Mouse (Mus musculus) limb, embryonic 14.5 days (tissue): ENCODE data around the gene Gal3st1. TPM values are rescaled to one million over a fixed set of nuclear protein-coding genes. Genes with fewer than 3 reads are reported as not detected.

Experiments used
- ATAC-seq: fragments of 200-750 bp; cut with Nextera tagmentation; 2 replicates; pipeline ENCODE4 v1.8.0; 2017; ENCODE audit warnings: low read depth, moderate number of reproducible peaks, moderate TSS enrichment; ENCODE audit not compliant: low FRiP score
- DNase-seq: peaks from one replicate; pipeline ENCODE4 v3.0.0-alpha.2; 2015; ENCODE audit warnings: low spot score
- H3K27ac ChIP-seq: fragments of 300-500 bp; sonication (generic); replicated peaks from 2 replicates; pipeline ENCODE4 v1.5.1; 2014; ENCODE audit warnings: low read depth, mild to moderate bottlenecking, low read length, moderate library complexity, mixed read lengths
- H3K27me3 ChIP-seq: fragments of 300-500 bp; sonication (generic); 2 replicates; pipeline ENCODE4 v1.6.1; 2014; ENCODE audit warnings: low read length, mixed read lengths; ENCODE audit not compliant: control insufficient read depth, insufficient read depth
- H3K36me3 ChIP-seq: fragments of 300-500 bp; sonication (generic); 2 replicates; pipeline ENCODE4 v1.6.1; 2014; ENCODE audit warnings: mild to moderate bottlenecking, low read length, moderate library complexity, mixed read lengths; ENCODE audit not compliant: control insufficient read depth, insufficient read depth
- H3K4me1 ChIP-seq: fragments of 300-500 bp; sonication (generic); 2 replicates; pipeline ENCODE4 v1.6.1; 2014; ENCODE audit warnings: antibody characterized with exemption, low read length, mixed read lengths; ENCODE audit not compliant: control insufficient read depth, insufficient read depth
- H3K4me2 ChIP-seq: fragments of 300-500 bp; sonication (generic); replicated peaks from 2 replicates; pipeline ENCODE4 v1.6.1; 2014; ENCODE audit warnings: low read depth, mild to moderate bottlenecking, low read length, moderate library complexity; ENCODE audit not compliant: severe bottlenecking
- H3K4me3 ChIP-seq: fragments of 300-500 bp; sonication (generic); replicated peaks from 2 replicates; pipeline ENCODE4 v1.5.1; 2014; ENCODE audit warnings: low read length
- H3K9ac ChIP-seq: fragments of 300-500 bp; sonication (generic); 2 replicates; pipeline ENCODE4 v1.6.1; 2014; ENCODE audit warnings: mild to moderate bottlenecking, low read depth, low read length, moderate library complexity; ENCODE audit not compliant: severe bottlenecking
- H3K9me3 ChIP-seq: fragments of 300-500 bp; sonication (generic); 2 replicates; pipeline ENCODE4 v1.6.1; 2016; ENCODE audit warnings: low read length; ENCODE audit not compliant: control insufficient read depth
- POLR2A ChIP-seq: fragments of 200-500 bp; IDR thresholded peaks from 2 replicates; pipeline ENCODE4 v1.8.0; 2012; ENCODE audit warnings: inconsistent platforms, mild to moderate bottlenecking, moderate library complexity, borderline replicate concordance; ENCODE audit not compliant: insufficient read depth, insufficient read length; ENCODE audit errors: extremely low read depth
- WGBS: fragments of 180-500 bp; shearing (Covaris S2); extraction: QIAGEN DNeasy Blood & Tissue Kit; methylation state at CpG from one replicate; pipeline ENCODE4 v1.1.7; 2014; 5-methylcytosine and 5-hydroxymethylcytosine counted together
- polyA plus RNA-seq, 2 experiments: library from polyadenylated mRNA; depleted of rRNA in 1 of 2; stranded (reverse) in 1 of 2; unstranded in 1 of 2; fragments of >200 nt; fragmentation: Nextera tagmentation in 1 of 2; extraction: Ambion mirVana in 1 of 2; gene quantifications; 2 replicates each; pipeline versions ENCODE4 v1.2.1 to v1.2.3; 2012 to 2014

Gene Gal3st1
- polyA plus RNA-seq, 2 experiments, result 3.1 to 5.9 TPM

- WGBS, result 86% methylated on average over 4 of the region's 4 CpGs
- no peak overlapping the region for H3K4me2 ChIP-seq
- DNase-seq (no peak), ATAC-seq (no peak)
- no peak overlapping the region for H3K9ac ChIP-seq
- H3K9me3 ChIP-seq, result no peaks in the 10 kb centered on the region
- H3K36me3 ChIP-seq, result no peaks in the 10 kb centered on the region
- no peak for TF ChIP-seq POLR2A
- no peak overlapping the region for H3K27ac ChIP-seq
- H3K4me3 ChIP-seq, result no peak overlapping the region
- H3K4me1 ChIP-seq, result no peaks in the 10 kb centered on the region
- H3K27me3 ChIP-seq, result no peaks in the 10 kb centered on the region
Observed at GRCm38 (mm10) chr11:4034169-4034568, 50.7 kb downstream of the Gal3st1 start.

GRCm38 (mm10) chr11:4035116-4035892, 51.9 kb downstream of the Gal3st1 start:
- Histone ChIP-seq H3K27ac (no peak overlapping the region), H3K9ac (no peak overlapping the region), H3K27me3 (no peaks in the 10 kb centered on the region), H3K4me1 (no peaks in the 10 kb centered on the region), H3K4me2 (no peak overlapping the region), H3K36me3 (no peaks in the 10 kb centered on the region), H3K9me3 (no peaks in the 10 kb centered on the region), H3K4me3 (no peak overlapping the region)
- TF ChIP-seq POLR2A, result no peak
- ATAC-seq, result no peak
- DNase-seq, result no peak
- WGBS, result 58% methylated on average over 18 of the region's 18 CpGs

GRCm38 (mm10) chr11:4035916-4036315, 52.5 kb downstream of the Gal3st1 start:
- no peak for DNase-seq
- H3K4me2 ChIP-seq, result no peak overlapping the region
- no peak for ATAC-seq
- no peak for TF ChIP-seq POLR2A
- H3K9ac ChIP-seq, result no peak overlapping the region
- H3K4me1 ChIP-seq, result no peaks in the 10 kb centered on the region
- 84% methylated on average over 6 of the region's 6 CpGs for WGBS
- H3K27ac ChIP-seq, result no peak overlapping the region
- no peaks in the 10 kb centered on the region for H3K27me3 ChIP-seq
- H3K4me3 ChIP-seq, result no peak overlapping the region
- no peaks in the 10 kb centered on the region for H3K9me3 ChIP-seq
- no peaks in the 10 kb centered on the region for H3K36me3 ChIP-seq

- Histone ChIP-seq H3K9me3 (no peaks in the 10 kb centered on the region), H3K4me1 (no peaks in the 10 kb centered on the region), H3K27ac (no peak overlapping the region), H3K36me3 (no peaks in the 10 kb centered on the region), H3K27me3 (no peaks in the 10 kb centered on the region), H3K4me2 (no peak overlapping the region), H3K9ac (no peak overlapping the region), H3K4me3 (no peak overlapping the region)
- no peak for TF ChIP-seq POLR2A
- no peak for ATAC-seq
- DNase-seq, result no peak
- 67% methylated on average over 9 of the region's 9 CpGs for WGBS
Observed at GRCm38 (mm10) chr11:4036365-4037084, 53.1 kb downstream of the Gal3st1 start.

GRCm38 (mm10) chr11:4039951-4040350, 56.5 kb downstream of the Gal3st1 start:
- H3K4me1 ChIP-seq, result no peaks in the 10 kb centered on the region
- ATAC-seq, result no peak
- 94% methylated on average over 4 of the region's 4 CpGs for WGBS
- no peak overlapping the region for H3K4me2 ChIP-seq
- TF ChIP-seq POLR2A, result no peak
- H3K4me3 ChIP-seq, result no peak overlapping the region
- H3K9me3 ChIP-seq, result no peaks in the 10 kb centered on the region
- no peak overlapping the region for H3K9ac ChIP-seq
- no peak for DNase-seq
- H3K27ac ChIP-seq, result no peak overlapping the region
- H3K27me3 ChIP-seq, result no peaks in the 10 kb centered on the region
- no peaks in the 10 kb centered on the region for H3K36me3 ChIP-seq
